Mouse (Mus musculus): ENCODE measurements around the gene Fdxr. TPM values are rescaled to one million over a fixed set of nuclear protein-coding genes. Genes with fewer than 3 reads are reported as not detected.

Gene Fdxr
- 10 to 100 TPM; 21.6 to 26.8 TPM for polyA plus RNA-seq (2017; shearing (Covaris generic))

DNA sequence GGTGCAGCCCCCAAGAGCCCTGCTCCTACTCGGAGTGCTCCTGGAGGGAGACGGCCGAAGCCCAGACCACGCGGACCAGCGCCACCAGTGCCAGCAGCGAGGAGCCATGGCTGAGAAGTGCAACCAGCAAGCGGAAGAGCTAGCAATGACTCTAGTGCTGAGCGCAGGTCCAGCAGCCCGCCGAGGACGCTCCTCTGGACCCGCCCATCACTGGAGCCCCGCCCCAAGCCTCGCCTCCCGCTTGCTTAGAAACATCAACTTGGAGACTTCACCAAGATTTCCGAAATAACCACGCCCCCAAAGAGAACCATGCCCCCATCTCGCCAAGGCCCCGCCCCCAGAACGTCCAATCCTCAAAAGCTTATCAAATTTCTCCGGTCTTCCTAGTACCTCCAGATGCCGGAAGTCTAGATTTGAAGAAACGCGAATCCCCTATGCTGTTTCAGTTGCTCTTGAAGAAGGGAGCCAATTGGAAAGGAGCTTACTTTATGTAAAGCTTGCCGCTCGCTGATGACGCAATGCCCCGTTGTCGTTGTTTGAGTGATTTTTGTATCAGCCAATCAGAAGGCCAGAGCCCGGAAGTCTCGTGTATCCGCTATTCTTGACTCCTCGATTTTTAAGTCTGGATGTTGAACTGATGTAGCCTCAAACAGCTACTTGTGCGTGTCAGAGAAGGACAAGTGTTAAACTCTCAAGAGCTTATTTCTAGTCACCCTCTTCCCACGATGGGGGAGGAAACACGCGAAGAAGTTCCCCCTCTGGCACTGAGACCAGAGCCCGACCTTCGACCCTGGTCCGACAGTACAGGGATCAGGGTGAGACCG lies at the start of gene Fdxr:
Gene Fdxr (minus strand): TSS at position 271 of the 824 bp plus-strand sequence.
- peak; percentile 89 for ATAC-seq

DNA sequence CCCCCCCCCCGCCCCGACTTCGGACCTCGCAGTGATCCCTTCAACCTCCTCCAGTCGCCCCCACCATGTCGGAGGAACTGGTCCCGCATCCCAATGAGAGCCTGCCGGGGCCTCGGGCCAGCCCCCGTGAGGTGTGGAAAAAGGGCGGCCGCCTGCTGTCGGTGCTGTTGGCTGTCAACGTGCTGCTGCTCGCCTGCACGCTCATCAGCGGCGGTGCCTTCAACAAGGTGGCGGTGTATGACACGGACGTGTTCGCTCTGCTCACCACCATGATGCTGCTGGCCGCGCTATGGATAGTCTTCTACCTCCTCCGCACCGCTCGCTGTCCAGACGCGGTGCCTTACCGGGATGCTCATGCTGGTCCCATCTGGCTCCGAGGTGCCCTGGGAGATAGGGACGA lies 46.5 kb upstream of the Fdxr start:
- ATAC-seq, result no peak

DNA sequence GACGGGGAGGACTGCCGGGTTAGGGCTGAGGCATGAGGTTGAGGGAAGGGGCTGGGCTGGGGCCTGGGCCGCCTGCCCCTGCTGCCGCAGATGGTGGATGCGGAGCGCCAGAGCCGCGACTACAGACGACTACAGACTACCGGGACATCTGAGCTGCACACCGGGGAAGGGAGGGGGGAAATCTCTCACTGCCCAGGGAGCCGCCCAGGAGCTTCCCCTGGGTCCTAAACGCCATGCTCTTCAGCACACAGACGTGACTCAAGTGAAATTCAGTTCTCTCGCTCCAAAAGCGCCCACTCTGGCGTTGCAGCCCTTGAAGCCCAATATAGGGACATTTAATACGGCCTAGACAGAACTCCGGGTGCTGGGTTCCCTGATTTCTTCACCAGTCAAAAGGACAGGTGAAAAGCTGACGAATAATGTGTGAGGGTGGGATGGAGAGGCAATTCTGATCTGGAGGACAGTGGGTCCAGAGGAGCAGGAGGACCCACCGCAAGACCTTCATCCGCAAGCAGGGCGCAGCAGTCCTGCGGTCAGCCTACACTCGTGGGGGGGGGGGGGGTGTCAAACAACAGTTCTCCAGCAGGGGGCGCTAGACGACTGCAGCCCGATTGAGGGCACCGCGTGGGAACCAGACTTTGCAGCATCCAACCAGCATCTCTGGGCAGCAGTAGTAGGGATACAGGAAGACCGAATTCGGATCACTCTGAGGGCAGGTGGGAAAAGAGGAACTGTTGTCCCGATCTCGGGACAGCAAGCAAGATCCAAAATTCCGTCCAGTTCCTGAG lies 45.2 kb upstream of the Fdxr start, which contains the start of gene Ush1g:
Gene Ush1g (minus strand): TSS at position 136 of the 788 bp plus-strand sequence.
- peak; percentile 62 for ATAC-seq

DNA sequence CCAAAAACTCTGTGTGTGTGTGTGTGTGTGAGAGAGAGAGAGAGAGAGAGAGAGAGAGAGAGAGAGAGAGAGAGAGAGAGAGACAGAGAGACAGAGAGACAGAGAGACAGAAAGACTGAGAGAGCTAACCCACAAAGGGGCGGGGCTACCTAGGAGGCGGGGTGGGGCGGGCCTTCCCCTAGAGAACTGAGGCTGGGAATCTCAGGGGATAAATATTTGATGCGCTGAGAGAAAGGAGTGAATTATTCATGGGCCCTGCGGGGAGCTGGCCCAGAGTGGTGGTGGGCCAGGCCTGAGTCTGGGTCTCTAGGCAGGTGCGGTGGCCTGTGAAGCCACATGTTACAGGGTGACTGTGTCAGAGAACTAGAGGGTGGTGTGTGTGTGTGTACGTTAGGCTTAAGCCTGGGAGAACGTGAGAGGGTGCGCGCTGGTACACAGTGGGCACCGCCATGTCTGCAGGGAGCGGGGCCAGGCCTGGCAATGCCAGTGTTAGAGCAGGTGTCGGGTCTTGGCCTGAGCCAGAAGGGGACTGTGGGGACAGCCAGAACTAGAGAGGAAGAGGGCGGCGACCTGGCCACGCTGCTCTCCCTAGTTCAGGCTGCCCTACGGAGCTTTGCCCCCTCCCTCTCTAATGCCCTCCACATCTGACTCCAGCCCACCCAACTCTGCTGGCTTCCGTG lies 43.0 kb upstream of the Fdxr start:
- no peak for ATAC-seq

DNA sequence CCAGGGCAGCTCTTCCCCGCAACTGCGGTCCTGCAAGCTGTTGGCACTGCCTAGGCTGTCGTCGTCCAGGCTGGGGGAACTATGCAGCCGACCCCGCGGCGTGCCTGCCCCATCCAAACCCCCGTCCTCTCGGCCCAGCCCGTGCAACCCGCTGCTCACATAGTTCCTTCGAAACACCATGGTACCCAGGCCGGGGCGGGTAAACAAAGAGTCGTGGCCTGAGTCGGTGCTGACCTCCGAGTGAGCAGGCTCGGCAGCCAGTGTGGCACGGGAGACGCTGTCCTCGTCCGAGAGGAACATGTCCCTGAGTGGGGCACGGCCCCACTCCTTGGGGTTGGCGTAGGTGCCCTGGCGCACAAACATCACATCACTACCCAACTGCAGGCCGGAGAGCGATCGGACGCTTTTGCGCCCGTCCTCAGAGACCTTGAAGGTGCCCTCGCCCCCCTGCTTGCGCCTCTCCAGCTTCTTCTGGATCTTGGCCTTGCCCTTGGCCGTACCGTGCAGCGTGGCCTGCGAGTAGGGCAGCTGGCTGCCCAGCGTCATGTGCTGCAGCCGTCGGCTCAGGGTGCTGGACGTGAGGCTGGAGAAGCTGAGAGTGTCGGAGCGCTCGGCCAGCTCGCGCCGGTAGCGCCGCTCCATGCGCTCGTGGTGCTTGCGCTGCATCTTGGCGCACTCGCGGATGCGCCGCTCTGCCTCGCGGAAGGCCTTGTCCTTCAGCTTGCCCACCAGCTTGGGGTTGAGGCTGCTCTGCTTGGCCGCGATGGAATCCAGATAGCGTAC lies 41.6 kb upstream of the Fdxr start:
- ATAC-seq, result no peak

DNA sequence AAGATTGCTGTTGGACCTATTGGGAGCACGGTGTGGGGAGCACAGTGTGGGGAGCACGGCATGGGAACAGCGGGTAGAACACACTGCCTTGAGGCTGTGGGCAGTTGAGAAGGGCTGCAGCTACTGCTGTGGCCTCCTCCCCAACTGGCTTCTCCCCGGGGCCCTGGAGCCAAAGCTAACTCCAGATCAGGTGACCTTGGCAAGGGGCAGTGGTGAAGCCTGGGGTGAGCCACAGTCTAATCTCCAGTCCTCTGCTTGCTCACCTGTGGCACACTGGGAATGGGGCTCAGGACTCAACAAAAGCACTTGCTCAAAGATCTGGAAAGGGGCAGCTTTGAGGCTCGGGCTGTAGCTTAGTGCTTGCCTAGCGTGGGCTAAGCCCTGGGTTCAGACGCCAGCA lies 40.4 kb upstream of the Fdxr start:
- no peak for ATAC-seq

DNA sequence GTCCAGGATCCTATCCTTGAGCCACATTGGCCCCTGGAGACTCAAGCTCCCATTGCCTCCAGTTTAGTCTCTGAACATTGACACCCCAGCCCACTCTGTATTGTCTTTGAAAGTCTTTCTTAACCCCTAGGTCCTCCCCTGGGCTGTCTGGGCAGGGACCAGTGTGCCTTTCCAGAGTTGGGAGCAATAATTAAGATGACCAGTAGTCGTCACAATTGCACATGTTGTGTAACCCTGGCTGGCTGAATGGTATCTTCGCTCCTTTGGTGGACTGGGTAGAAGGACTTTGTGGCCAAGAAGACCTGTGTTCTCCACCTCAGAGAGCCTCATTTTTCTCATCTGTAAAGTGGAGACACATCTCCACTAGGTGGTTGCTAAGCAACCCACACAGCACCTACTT lies 37.4 kb upstream of the Fdxr start:
- ATAC-seq, result no peak

DNA sequence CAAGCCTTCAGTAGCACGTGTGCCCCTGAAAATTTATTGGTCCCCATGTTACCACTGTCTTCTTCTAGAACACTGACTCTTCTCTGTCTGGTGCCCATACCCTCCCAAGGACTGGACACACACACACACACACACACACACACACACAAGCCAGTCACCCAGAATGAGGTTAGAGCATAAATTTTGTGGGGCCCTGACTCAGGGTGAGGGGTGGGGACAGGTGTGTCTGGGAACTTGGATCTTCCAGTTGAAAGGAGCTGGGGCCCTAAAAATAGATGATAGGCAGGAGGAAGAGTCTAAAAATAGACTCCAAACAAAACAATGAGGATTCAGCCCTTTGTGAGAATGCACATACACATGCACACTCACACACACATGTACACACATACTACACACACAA lies 31.9 kb upstream of the Fdxr start:
- no peak for ATAC-seq

DNA sequence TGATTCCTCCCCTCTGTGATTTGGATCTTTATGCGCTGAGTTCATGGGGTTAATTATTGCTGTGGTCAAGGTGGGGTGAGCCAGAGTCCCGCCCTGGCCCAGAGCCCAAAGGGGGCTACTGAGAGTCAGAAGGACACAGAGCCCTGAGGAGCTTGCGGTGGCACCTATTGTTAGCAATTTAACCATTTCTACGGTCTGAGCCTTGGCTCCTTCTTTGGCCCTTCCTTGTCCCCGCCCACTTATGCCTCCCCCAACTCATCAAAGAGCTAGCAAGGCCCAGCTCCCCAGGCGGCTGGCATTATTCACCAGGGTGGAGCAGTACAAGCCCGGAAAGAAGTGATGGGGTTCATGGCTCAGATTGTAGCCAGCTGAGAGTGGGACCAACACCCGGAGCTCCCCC lies 30.0 kb upstream of the Fdxr start, which contains the start of gene Otop2:
Gene Otop2 (plus strand): TSS at position 301 of the 400 bp plus-strand sequence.
- no peak for ATAC-seq

DNA sequence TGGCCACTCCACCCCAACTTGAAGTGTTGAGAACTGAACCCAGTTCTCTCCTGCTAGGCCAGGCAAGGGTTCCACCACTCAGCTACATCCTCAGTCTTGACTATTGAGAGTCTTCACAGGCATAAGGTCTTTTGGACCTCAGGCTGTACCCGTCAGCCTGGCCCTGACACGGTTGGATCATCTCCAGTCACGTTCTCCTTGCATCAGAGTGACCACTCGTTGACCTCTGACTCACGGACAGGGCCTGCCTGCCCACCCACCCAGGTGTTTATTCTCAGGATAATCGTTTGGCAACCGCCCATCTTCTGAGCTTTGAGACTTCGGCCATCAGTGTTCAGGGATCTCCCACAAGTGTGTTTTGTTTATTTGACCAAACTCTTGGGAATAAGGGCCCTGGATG lies 26.3 kb upstream of the Fdxr start:
- no peak for ATAC-seq

DNA sequence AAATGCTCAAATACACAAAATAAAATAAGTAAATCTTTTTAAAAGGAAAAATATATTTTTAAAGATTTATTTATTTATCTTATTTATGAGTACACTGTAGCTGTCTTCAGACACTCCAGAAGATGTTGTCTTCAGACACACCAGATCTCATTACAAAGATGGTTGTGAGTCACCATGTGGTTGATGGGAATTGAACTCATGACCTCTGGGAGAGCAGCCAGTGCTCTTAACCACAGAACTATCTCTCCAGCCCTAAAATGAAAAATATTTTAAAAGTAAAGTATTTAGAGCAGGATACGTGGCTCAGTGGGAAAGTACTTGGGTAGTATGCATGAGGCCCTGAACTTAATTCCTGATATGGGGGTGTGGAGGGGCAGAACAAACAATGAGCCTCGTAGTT lies 24.5 kb upstream of the Fdxr start:
- ATAC-seq, result no peak

DNA sequence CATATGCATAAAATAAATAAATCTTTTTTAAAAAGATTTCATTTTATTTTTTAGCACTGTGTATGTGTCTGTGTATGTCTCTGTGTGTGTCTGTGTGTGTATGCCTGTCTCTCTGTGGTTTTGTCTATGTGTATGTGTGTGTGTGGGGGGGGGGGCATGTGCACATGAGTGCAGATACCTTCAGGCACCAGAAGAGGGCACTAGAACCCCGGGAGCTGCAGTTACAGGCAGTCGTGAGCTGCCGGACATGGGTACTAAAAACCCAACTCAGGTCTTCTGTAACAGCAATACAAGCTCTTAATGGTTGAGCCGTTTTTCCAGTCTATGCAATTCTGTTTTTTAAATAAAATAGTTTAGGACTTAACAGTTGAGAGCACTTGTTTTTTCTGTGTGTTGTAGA lies 23.9 kb upstream of the Fdxr start:
- ATAC-seq, result no peak

DNA sequence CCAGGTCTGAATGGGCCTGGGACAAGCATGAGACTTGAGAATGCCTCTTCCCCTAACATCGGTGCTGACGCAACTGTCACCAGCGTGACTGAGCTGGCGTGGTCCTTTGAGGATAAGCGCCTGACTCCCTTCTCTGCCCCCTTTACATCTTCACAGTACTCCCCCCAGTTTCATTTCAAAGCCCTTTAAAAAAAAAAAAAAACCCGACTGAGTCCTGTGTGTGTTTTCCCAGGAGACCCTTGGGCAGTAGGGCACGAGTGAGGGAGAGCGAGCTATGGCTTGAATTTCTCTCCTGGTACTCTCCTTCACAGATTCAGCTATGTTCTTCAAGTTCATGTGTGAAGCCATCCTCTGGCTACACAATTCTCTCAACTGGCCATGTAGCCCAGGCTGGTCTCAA lies 21.3 kb upstream of the Fdxr start:
- no peak for ATAC-seq

DNA sequence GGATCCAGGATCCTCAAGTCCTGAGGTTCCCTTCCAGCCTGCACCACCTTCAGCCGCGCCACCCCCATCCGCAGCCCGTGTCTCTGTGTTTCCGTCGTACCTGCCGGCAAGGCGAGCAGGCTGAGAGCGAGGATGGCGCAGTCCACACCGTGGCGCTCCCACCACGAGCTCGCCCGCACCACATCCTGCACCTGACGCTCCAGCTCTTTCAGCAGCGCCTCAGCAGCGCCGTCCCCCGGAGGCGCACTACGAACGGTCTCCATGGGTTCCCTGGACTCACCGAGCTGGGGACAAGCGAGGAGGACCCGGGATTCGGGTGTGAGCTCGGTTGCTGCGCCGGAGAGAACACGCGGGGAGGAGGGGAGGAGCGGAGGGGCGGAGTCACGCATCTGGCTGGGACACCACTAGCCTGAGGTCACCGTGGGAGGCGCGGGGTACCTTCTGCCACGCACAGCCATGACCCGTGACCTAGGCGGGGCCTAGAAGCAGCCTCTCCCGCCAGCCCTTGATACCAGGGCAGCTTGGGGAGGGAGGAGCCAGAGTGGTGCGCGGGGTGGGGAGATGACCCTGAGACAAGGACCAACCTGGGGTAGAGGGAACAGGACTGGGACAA lies 20.5 kb upstream of the Fdxr start, which contains the start of gene Fads6:
Gene Fads6 (minus strand): TSS at position 450 of the 613 bp plus-strand sequence.
- peak; percentile 98 for ATAC-seq

DNA sequence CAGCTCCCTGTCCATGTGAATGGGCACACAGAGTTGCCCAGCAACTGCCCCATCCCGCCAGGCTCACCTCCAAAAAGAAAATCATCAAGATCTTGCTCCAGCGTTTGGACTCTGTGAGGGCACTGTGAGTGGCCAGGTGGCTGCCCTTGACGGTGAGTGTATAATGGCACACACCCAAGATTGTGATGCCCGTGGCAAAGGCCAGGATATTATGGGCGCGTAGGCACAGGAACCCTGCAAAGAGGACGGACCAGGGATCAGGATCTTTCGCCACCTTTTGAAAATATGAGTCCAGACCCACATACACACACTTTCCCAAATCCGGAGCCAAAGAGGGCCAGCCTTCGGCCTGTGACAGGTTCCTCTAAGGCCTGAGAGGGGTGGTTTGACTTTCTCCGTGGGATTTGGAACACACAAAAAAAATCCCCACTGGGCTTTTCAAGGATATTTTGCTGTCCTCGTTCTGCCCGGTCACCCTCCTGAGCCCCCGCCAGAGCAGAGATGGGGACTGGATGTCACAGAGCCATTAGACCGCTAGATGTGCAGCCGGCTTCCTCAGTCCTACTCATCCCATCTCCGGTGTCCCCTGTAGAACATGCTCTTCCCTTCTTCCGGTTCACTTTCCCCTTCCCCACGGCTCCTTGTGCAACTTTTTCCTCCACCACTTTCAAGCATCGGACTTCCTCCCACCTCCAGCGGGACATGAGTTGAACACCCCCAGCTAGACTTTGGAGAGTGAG lies 19.8 kb upstream of the Fdxr start:
- ATAC-seq, result no peak

DNA sequence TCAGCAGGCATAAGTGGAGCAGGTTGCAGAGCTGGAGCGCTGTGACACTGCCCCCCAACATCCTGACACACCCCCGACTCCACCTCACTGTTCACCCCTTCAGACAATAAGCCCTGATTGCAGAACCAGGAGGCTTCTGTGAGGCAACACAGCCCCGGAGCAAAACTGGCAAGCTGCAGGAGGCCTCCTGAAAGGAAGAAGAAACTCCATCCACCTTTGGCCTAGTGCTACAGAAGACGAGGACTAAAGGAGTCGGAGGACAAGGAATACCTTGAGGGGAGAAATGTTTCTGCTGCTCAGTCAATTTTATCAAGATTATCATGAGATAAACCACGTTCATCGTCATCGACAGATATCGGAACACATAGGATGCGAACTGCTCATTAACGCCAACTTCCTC lies 19.1 kb upstream of the Fdxr start:
- no peak for ATAC-seq

DNA sequence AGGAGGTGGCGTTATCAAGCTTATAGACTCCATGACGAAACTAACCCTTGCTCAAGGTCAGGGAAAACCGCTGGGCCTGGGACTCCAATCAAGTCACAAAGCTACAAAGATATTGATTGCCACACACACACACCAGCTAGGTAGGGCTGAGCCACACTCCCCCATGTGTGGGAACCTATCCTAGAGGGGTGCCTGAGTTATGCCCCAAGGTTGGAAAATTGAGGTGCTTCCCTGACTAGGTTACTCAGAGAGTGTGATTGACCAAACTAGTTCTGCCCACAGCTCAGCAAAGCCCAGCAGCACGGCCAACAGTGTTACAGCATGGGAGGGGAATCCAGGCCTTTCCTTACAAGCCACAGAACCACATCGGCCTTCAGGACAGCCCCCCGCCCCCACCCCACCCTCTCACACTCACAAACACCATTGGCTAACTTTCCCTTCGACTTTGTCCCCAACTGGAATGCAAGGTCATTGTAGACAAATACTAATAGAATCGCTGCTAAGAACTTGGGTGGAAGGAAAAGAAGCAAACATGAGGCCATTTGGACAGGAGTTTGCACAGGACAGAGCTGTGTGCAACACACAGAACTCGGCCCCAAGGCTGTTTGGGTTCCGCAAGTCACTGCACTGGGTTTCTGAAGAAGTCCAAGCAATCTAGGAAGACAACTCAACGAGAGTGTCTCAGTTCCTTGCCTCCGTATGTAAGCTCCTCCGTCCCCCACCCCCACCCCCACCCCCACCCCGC lies 16.0 kb upstream of the Fdxr start:
- ATAC-seq, result no peak

DNA sequence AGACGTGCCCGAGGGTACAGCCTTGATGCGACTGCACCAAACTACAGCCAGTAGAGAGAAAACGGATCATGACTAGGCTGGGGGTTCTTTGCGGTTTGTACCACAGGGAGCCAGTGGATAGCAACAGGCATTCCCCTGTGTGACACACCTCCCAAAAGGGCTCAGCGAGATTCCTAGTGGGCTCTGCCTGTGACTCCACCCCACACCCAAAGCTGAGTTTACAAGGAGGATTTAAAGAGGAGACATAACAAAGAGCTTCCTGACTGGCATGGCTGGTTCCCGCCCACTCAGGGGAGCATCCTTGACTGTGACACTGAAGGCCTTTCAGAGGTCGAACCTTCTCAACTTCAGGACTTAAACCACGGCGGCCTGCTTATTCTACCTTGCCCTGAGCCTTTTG lies 14.7 kb upstream of the Fdxr start:
- ATAC-seq, result no peak

DNA sequence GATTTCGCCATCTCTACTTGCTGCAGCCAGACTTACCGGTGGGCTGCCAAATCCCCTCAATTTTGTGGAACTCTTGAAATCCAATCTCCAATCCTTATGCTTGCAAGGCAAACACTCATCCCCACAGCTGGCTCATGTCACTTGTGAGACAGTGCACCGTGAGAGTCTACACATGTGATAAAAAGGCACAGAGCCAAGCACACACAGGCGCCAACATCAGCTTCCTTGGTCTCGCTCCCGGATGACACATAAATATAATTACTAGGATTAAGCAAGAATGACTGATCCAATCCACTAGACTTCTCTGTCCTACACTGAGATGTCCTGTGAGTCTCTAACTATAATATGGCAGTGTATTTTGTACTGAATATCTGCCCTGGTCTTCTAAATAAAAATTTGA lies 14.1 kb upstream of the Fdxr start:
- no peak for ATAC-seq

DNA sequence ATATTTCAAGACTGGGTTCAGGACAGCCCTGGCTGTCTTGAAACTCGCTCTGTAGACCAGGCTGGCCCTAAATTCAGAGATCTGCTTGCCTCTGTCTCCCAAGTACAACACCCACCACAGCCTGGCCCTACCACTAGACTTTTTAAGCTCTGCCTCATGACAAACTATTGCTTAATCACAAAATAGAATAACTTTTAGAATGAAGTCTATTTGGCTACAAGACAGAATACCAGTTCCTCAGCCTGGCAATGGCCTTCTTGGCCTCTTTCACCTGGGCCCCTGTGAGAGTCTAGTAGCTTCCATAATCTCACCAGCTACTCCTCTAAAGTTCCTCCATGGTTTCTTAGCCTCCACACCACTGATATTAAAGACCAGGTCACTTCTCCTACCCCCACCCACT lies 13.5 kb upstream of the Fdxr start:
- ATAC-seq, result no peak
